Mouse (Mus musculus): ENCODE measurements around the gene Srbd1.

GRCm38 (mm10) chr17:85974591-85974990, 170.4 kb downstream of the Srbd1 start:
- TF ChIP-seq CTCF (IDR thresholded peaks at IDR 0.05; ENCODE audit: borderline replicate concordance, extremely low read depth, insufficient read depth, insufficient read length) (no peak), POLR2A (IDR thresholded peaks at IDR 0.05; ENCODE audit: borderline replicate concordance, extremely low read depth, insufficient read depth, insufficient read length, poor library complexity, severe bottlenecking) (no peak)

Data from brain, embryonic 14.5 days (tissue).